Mouse (Mus musculus): Measurements from ENCODE around the gene Ogn.
"Not testable (repeated sequence)": the region's sequence is repeated elsewhere in the genome, so short reads cannot be mapped to it uniquely, and the experiment has no call there.

The Ogn gene

DNA sequence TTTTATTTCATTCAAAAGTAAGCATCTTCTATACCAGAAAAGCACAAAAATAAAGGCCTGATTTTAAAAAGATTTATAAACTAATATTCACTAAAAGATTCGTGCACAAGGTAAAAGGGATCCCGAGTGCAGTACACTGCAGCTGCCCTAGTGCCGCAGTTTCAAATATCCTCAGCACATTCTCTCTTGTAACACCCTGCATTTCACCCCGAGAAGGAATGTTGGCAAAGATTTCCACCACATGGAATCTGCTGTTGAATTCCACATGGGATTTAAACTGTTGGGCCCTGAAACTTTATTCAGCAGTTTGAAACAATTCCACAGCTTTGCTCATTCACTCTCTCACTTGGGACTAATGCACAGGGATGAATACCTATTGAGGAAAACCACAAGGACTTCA is at the start of gene Ogn:
TSS of gene Ogn (plus strand) at position 333 of the 400 bp plus-strand sequence.
- ATAC-seq (ENCODE audit: insufficient number of reproducible peaks, low FRiP score, low TSS enrichment), result no peak

GRCm38 (mm10) chr13:49559185-49559584 is 48.7 kb upstream of the Ogn start:
- ATAC-seq (ENCODE audit: insufficient number of reproducible peaks, low FRiP score, low TSS enrichment), result no peak

GRCm38 (mm10) chr13:49560886-49561285 is 47.0 kb upstream of the Ogn start:
- no peak for ATAC-seq (ENCODE audit: insufficient number of reproducible peaks, low FRiP score, low TSS enrichment)

DNA sequence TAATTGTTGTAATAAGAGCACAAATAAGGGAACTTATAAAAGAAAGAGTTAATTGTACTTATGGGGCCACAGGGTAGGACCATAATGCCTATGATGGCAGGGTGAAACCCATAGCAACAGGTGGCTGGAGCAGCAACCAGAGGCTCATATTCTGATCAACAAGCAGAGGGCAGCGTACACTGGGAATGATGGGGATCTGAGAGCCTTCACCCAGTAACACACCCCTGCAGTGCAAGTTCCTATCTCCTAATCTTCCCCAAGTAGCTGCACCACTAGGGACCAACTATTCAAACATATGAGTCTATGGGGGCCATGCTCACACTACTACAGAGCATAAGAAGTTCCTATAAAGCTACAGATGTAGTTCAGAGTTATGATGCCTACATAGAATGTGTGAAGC is 43.5 kb upstream of the Ogn start:
- ATAC-seq (ENCODE audit: insufficient number of reproducible peaks, low FRiP score, low TSS enrichment), result no peak

DNA sequence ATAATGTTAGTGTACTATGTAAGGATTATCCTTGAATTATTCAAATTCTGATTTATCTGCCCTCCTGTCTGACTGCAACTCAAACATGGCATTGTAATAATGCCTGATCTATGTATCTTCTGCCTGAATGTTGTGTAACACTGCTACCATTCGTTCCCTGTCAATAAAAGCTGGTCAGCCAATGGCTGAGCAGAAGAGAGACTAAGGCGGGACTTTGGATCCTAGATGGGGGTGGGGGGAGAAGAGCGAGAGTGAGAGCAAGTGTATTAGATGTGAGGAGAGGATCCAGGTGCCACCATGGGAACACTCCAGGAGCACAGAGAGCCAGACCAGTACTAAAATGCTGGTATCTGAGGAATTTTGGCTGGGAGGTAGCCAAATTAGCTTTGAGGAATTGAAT is 37.5 kb upstream of the Ogn start:
- ATAC-seq (ENCODE audit: insufficient number of reproducible peaks, low FRiP score, low TSS enrichment), result no peak

DNA sequence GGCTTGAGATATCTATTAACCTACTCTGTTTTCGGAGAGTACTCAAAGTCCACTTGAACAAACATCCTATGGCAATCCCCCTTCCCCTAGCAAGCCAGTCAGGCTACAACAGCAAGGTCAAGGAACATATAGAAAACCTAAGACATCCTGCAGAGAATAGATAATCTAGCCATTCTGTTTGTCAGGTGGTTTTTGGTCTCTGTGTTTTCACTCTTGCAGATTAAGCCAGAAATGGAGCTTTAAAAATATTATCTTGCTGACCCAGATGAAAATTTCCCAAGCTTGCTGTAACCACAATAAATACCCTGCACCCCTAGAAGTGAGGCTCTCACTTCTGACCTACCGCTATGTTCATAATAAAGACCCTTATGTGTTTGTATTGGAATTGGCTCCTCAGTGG is 36.4 kb upstream of the Ogn start:
- no peak for ATAC-seq (ENCODE audit: insufficient number of reproducible peaks, low FRiP score, low TSS enrichment)

- no peak for ATAC-seq (ENCODE audit: insufficient number of reproducible peaks, low FRiP score, low TSS enrichment)
Observed at GRCm38 (mm10) chr13:49581541-49582530, 26.0 kb upstream of the Ogn start, which contains the start of gene Omd. TSS of gene Omd (plus strand) at chr13:49582462.

GRCm38 (mm10) chr13:49583859-49584258 is 24.0 kb upstream of the Ogn start:
- no peak for ATAC-seq (ENCODE audit: insufficient number of reproducible peaks, low FRiP score, low TSS enrichment)

GRCm38 (mm10) chr13:49584307-49585005 is 23.4 kb upstream of the Ogn start:
- no peak for ATAC-seq (ENCODE audit: insufficient number of reproducible peaks, low FRiP score, low TSS enrichment)

- no peak for ATAC-seq (ENCODE audit: insufficient number of reproducible peaks, low FRiP score, low TSS enrichment)
Observed at GRCm38 (mm10) chr13:49586062-49586461, 21.8 kb upstream of the Ogn start.

DNA sequence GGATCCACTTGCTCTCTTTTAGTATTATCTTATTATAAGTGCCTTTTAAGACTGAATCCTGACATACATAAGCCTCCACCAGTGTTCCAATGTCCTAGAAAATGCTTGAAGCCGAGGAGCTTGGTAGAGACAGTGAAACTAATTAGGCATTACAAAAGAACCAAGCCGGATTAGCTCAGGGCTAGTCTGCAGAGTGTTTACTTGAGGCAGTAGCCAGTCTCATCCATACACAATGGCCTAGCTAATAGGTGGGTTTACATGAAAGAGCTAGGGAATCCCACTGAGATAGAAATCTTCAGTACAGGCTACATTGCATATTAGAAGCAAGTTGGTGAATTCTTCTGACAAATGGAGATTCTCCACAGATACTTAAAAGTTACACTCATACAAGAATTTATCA is 5.3 kb upstream of the Ogn start:
- not testable (repeated sequence) for ATAC-seq (ENCODE audit: insufficient number of reproducible peaks, low FRiP score, low TSS enrichment)

- no peak for ATAC-seq (ENCODE audit: insufficient number of reproducible peaks, low FRiP score, low TSS enrichment)
Observed at GRCm38 (mm10) chr13:49603603-49604002, 4.2 kb upstream of the Ogn start.

- no peak for ATAC-seq (ENCODE audit: insufficient number of reproducible peaks, low FRiP score, low TSS enrichment)
Observed at GRCm38 (mm10) chr13:49608589-49609322, 910 bp downstream of the Ogn start.

GRCm38 (mm10) chr13:49617021-49617420 is 9.2 kb downstream of the Ogn start:
- no peak for ATAC-seq (ENCODE audit: insufficient number of reproducible peaks, low FRiP score, low TSS enrichment)

- no peak for ATAC-seq (ENCODE audit: insufficient number of reproducible peaks, low FRiP score, low TSS enrichment)
Observed at GRCm38 (mm10) chr13:49618365-49618764, 10.5 kb downstream of the Ogn start.

GRCm38 (mm10) chr13:49623216-49623615 is 15.4 kb downstream of the Ogn start:
- no peak for ATAC-seq (ENCODE audit: insufficient number of reproducible peaks, low FRiP score, low TSS enrichment)

DNA sequence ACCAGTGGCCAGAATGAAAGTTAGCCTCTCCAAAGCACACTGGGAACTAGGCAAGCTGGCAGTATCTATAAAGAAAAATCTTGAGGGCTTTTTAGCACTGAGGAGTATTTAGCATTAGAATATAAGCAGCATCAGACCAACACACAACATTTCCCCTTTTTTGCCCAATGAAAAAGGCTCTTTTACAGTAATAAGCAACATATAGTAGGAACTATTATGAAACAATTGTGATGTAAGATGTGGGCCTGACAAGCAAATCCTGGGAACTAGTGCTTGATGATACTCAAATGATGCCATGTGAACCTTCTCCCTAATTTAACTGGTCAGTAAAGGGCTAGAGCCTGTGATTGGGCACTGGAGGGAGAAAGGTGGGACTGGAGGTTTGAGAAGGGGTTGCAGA is 20.3 kb downstream of the Ogn start:
- no peak for ATAC-seq (ENCODE audit: insufficient number of reproducible peaks, low FRiP score, low TSS enrichment)

- ATAC-seq (ENCODE audit: insufficient number of reproducible peaks, low FRiP score, low TSS enrichment), result no peak
Observed at GRCm38 (mm10) chr13:49629076-49629475, 21.2 kb downstream of the Ogn start.

DNA sequence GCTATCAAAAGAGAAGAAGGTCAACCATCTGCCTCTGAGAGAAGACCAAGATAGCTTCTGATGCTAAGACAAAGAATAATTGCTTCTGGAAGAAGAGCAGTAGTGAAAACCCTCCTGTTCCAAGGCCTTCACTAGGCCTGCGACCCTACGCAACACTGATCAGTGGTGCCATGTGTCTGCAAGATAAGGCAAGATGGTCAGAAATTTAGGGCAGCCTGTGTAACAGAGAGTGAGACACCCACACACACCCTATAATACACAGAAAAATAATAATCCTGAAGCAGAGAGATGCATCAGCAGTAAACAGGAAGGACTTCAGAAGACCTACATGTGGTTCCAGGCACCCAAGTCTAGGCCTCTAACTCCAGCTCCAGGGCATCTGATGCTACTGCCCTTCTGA is 32.1 kb downstream of the Ogn start:
- no peak for ATAC-seq (ENCODE audit: insufficient number of reproducible peaks, low FRiP score, low TSS enrichment)

DNA sequence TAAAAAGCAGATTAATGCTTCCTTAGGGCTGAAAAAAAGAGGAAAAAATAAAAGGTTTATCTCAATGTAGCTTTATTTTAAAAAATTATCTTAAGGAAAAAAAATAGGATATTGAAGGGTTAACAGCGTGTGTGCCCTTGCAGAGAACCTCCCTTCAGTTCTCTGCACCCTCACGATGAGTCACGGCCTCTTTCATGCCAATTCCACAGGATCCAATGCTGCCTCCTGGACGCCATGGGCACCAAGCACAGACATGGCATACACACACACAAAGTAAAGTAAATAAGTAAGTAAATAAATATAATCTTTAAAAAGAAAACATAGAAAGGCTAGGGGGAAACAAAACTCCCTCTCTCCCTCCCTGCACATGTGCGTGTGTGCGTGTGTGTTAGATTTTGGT is 34.8 kb downstream of the Ogn start:
- no peak for ATAC-seq (ENCODE audit: insufficient number of reproducible peaks, low FRiP score, low TSS enrichment)
